In the genomic region with DNA sequence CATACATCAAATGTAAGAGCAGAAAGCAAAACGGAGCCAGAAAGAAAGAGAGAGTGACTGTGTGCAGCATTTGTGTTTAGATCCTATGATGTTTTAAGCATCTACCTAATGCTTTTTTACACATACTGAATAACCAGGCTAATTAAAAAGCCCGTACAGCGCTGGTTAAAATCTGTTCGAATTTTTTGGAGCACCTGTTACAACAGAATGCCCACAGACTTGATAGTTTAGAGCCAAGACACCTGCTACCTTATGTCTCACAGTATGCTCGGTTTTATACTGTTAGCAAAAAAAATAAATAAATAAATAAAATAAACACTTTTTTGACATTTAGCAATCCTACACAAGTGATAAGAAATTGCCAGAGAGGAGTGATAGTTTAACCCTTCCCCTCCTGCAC, we compare ENCODE assay signal across 23 mouse cellular contexts.
DNase-seq lines count a peak whose midpoint lies in the region; ATAC-seq and TF ChIP-seq lines count a peak whose summit lies in the region.
"Had no signal": no experiment of that assay in that cellular context is flagged by ENCODE, and none has a peak within 500 bp of the region (broad histone marks: within the 10 kb centered on the region; RNA-seq: fewer than 3 reads in every experiment).

No protein-coding gene starts in this region.

- H3K36me3 ChIP-seq in forebrain, embryonic 14.5 days (ENCODE audit: control insufficient read depth, insufficient read depth, low read length): no peaks in the 10 kb centered on the region
- no peaks in the 10 kb centered on the region for H3K36me3 ChIP-seq in forebrain, embryonic 10.5 days (replicated peaks)
- H3K36me3 ChIP-seq in myocyte (ENCODE audit: control insufficient read depth, insufficient read depth): no peaks in the 10 kb centered on the region
- H3K36me3 ChIP-seq: embryonic facial prominence, embryonic 12.5 days; embryonic facial prominence, embryonic 15.5 days; hindbrain, embryonic 12.5 days; hindbrain, embryonic 15.5 days had no signal

- H3K27ac ChIP-seq in forebrain, embryonic 14.5 days (ENCODE audit: low read depth, low read length): no peak overlapping the region
- no peak overlapping the region for H3K27ac ChIP-seq in forebrain, embryonic 10.5 days
- H3K27ac ChIP-seq: embryonic facial prominence, embryonic 12.5 days; embryonic facial prominence, embryonic 15.5 days; heart, adult 2 months; hindbrain, embryonic 12.5 days; hindbrain, embryonic 15.5 days had no signal

- no peak overlapping the region for H3K4me2 ChIP-seq in forebrain, embryonic 14.5 days (ENCODE audit: low read length)
- peak overlapping the region; percentile 13 for H3K4me2 ChIP-seq in myocyte (ENCODE audit: low read depth)
- H3K4me2 ChIP-seq: embryonic facial prominence, embryonic 12.5 days; embryonic facial prominence, embryonic 15.5 days; heart, embryonic 11.5 days; hindbrain, embryonic 12.5 days; hindbrain, embryonic 15.5 days had no signal

- no peak for TF ChIP-seq CTCF in brain, embryonic 14.5 days (IDR thresholded peaks at IDR 0.05; ENCODE audit: borderline replicate concordance, extremely low read depth, insufficient read depth, insufficient read length)

- H3K4me1 ChIP-seq in forebrain, embryonic 14.5 days (ENCODE audit: control insufficient read depth, insufficient read depth, low read length): peaks cover 6% of the 10 kb centered on the region; the same call in 1 of the 2 replicates
- H3K4me1 ChIP-seq in forebrain, embryonic 10.5 days: 0 out of 2 replicates have a peak, but pooled peaks cover 2% of the 10 kb centered on the region
- H3K4me1 ChIP-seq: embryonic facial prominence, embryonic 12.5 days; hindbrain, embryonic 12.5 days had no signal

- H3K4me3 ChIP-seq in forebrain, embryonic 14.5 days (ENCODE audit: low read depth, low read length): no peak overlapping the region
- no peak overlapping the region for H3K4me3 ChIP-seq in forebrain, embryonic 10.5 days
- no peak overlapping the region for H3K4me3 ChIP-seq in myocyte
- H3K4me3 ChIP-seq: embryonic facial prominence, embryonic 12.5 days; embryonic facial prominence, embryonic 15.5 days; heart, adult 2 months; hindbrain, embryonic 12.5 days; hindbrain, embryonic 15.5 days had no signal

- TF ChIP-seq POLR2A in brain, embryonic 14.5 days (IDR thresholded peaks at IDR 0.05; ENCODE audit: borderline replicate concordance, extremely low read depth, insufficient read depth, insufficient read length, poor library complexity, severe bottlenecking): no peak
- no peak for TF ChIP-seq POLR2A in myocyte (IDR thresholded peaks at IDR 0.05; ENCODE audit: insufficient read length, low read depth)

- H3K79me2 ChIP-seq in myocyte (ENCODE audit: control insufficient read depth, insufficient read depth): no peaks in the 10 kb centered on the region

- H3K27me3 ChIP-seq in forebrain, embryonic 14.5 days (replicated peaks; ENCODE audit: control insufficient read depth, insufficient read depth, low read length): no peaks in the 10 kb centered on the region
- 0 out of 2 replicates have a peak, but pooled peaks cover 6% of the 10 kb centered on the region for H3K27me3 ChIP-seq in forebrain, embryonic 10.5 days (ENCODE audit: poor library complexity, severe bottlenecking)
- no peaks in the 10 kb centered on the region for H3K27me3 ChIP-seq in myocyte (ENCODE audit: control insufficient read depth, insufficient read depth, insufficient read length)
- H3K27me3 ChIP-seq: embryonic facial prominence, embryonic 12.5 days; embryonic facial prominence, embryonic 15.5 days; hindbrain, embryonic 12.5 days; hindbrain, embryonic 15.5 days had no signal

- peak; percentile 65 for DNase-seq in forebrain, embryonic 14.5 days (ENCODE audit: low spot score)
- DNase-seq in forebrain, embryonic 10.5 days (ENCODE audit: extremely low spot score, low spot score): no peak
- peak; percentile 24 for DNase-seq in layer of hippocampus, adult 9-11 months
- no peak for DNase-seq in layer of hippocampus, postnatal 36 days
- DNase-seq in brain, embryonic 14.5 days (ENCODE audit: low read depth): peak; percentile 60
- no peak for DNase-seq in urinary bladder, adult 2 months (ENCODE audit: low spot score)
- DNase-seq in liver: no peak
- DNase-seq: adrenal gland, adult 8-10 months; adrenal gland, postnatal 25 days; cerebellum, adult 11 months; cerebellum, adult 8-10 months; cerebellum, postnatal 10 days; gastrocnemius, postnatal 10 days; gastrocnemius, postnatal 36 days; heart, adult 2 months had no signal

- H3K9me3 ChIP-seq in forebrain, embryonic 14.5 days (replicated peaks; ENCODE audit: control insufficient read depth, low read length): no peaks in the 10 kb centered on the region
- no peaks in the 10 kb centered on the region for H3K9me3 ChIP-seq in forebrain, embryonic 10.5 days
- H3K9me3 ChIP-seq: embryonic facial prominence, embryonic 12.5 days; embryonic facial prominence, embryonic 15.5 days; hindbrain, embryonic 12.5 days; hindbrain, embryonic 15.5 days had no signal

- ATAC-seq in forebrain, embryonic 14.5 days: peak; percentile 52; the same call in 1 of the 2 replicates
- ATAC-seq: activated CD4-positive, CD25-positive, alpha-beta regulatory T cell, adult 4 months; intestine, postnatal 0 days had no signal

- no peak overlapping the region for H3ac ChIP-seq in myocyte (ENCODE audit: control insufficient read depth, insufficient read length)

- H3K9ac ChIP-seq in forebrain, embryonic 14.5 days (ENCODE audit: low read length): no peak overlapping the region
- H3K9ac ChIP-seq: embryonic facial prominence, embryonic 12.5 days; embryonic facial prominence, embryonic 15.5 days; hindbrain, embryonic 12.5 days; hindbrain, embryonic 15.5 days had no signal

- WGBS in forebrain, embryonic 14.5 days: 52% methylated on average over 5 of the region's 5 CpGs
- WGBS in forebrain, embryonic 10.5 days: 74% methylated on average over 5 of the region's 5 CpGs

TF ChIP-seq in myocyte, 11 proteins besides CTCF, POLR2A, EP300 and RAD21:
- TF ChIP-seq TCF3 (IDR thresholded peaks at IDR 0.05; ENCODE audit: insufficient read length, low read depth): no peak
- no peak for TF ChIP-seq POLR2AphosphoS2 (IDR thresholded peaks at IDR 0.05; ENCODE audit: insufficient read length, low read depth)
- TF ChIP-seq SRF (IDR thresholded peaks at IDR 0.05; ENCODE audit: control insufficient read depth, insufficient read length, low read depth): no peak
- TF ChIP-seq MAX (IDR thresholded peaks at IDR 0.05; ENCODE audit: low read depth): no peak
- TF ChIP-seq MYOG (IDR thresholded peaks at IDR 0.05; ENCODE audit: control insufficient read depth in 1 of 3, insufficient read depth in 1 of 3, insufficient read length in 2 of 3, low read depth in 2 of 3): no peak
- TF ChIP-seq MYOD1 (IDR thresholded peaks at IDR 0.05; ENCODE audit: control insufficient read depth in 1 of 3, insufficient read length in 2 of 3, low read depth in 2 of 3): no peak

Comparison
In these comparisons a context has a peak if more than half of its experiments do, and no peak if none do; other contexts are left out.
1. DNase-seq: peak in forebrain, embryonic 14.5 days (single experiment), layer of hippocampus, adult 9-11 months (single experiment) and brain, embryonic 14.5 days (single experiment); none in forebrain, embryonic 10.5 days (single experiment), layer of hippocampus, postnatal 36 days (0 of 2), urinary bladder, adult 2 months (single experiment) and liver (single experiment).